Mouse (Mus musculus) ES-E14 (cell line): ENCODE results near the gene Gm10220.
"Not testable (repeated sequence)": the region's sequence is repeated elsewhere in the genome, so short reads cannot be mapped to it uniquely, and the experiment has no call there.

Experiments used
- ZC3H11A ChIP-seq: IDR thresholded peaks from 2 replicates; pipeline ENCODE4 v1.6.1; 2012; ENCODE audit warnings: low read depth, mild to moderate bottlenecking, inconsistent platforms, low read length, borderline replicate concordance
- ZNF384 ChIP-seq: IDR thresholded peaks from 2 replicates; pipeline ENCODE4 v1.6.1; 2012; ENCODE audit warnings: low read depth, low read length, inconsistent platforms

DNA sequence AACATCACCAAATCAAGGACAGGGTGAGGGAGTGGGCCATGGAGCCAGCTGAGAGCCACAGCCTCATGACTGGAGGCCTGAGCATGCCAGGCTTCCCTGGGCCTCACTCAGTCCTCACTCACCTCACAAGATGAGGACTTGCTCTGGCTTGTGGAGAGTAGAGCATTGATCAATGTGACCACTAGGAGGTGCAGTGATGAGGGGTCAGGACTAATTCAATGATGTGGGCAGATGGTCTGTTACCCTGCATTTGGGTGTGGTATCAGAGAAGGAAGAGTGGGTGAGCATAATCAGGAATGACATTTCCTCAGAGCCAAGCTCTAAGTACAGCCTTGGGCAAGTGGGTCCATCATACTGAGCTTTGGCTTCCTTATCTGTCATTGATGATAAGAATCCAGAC is 42.2 kb downstream of the Gm10220 start:
- TF ChIP-seq ZC3H11A, ZNF384: not testable (repeated sequence)
